8 mouse cellular contexts compared by ENCODE assay signal in the genomic region with DNA sequence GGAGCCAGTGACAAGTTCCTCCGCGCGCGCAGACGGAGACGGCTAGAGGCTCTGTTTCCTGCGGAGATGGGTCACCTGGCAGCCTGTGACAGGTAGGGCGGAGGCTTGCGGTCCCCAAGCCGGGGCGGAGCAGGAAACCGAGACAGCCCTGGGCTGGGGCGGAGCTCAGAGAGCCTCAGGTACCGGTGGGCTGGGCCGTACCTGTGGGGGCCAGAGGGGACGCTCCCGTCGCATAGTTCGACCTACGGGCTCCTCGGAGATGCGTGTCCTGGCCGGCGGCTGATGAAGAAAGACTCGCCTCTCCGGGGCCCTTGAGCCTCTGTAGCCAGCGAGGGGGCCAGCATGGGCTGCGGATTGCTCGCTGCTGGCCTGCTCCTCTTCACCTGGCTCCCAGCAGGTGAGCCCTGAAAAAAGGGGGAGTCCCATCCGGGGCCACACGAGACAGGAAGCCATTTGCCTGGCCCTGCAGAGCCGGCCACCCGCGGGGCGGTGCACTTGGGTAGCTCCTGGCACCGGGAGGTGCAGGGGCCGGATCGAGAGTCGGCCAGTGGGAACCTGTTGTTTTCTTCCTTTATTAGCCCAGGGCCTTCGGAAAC. TPM values are rescaled to one million over a fixed set of nuclear protein-coding genes. Genes with fewer than 3 reads are reported as not detected.
A peak's percentile ranks its signal among the peaks of the same experiment; 100 is the strongest.
DNase-seq lines count a peak whose midpoint lies in the region; ATAC-seq and TF ChIP-seq lines count a peak whose summit lies in the region.

Gene Ildr1 (plus strand): TSS at position 161 of the 596 bp plus-strand sequence.

- H3K4me1 ChIP-seq in embryonic facial prominence, embryonic 15.5 days, result peaks cover 8% of the 10 kb centered on the region
- peaks cover 7% of the 10 kb centered on the region; the same call in 1 of the 2 replicates for H3K4me1 ChIP-seq in spleen, adult 2 months (ENCODE audit: control insufficient read depth, insufficient read depth, insufficient read length)

- ATAC-seq in embryonic facial prominence, embryonic 15.5 days (ENCODE audit: insufficient number of reproducible peaks, low FRiP score, low TSS enrichment, low read depth), result peak; percentile 74; the same call in 1 of the 2 replicates

- H3K27me3 ChIP-seq in embryonic facial prominence, embryonic 15.5 days, result peaks cover 8% of the 10 kb centered on the region
- H3K27me3 ChIP-seq in spleen, adult 2 months (ENCODE audit: control insufficient read depth, insufficient read depth, low read length), result no peaks in the 10 kb centered on the region

- no peaks in the 10 kb centered on the region for H3K9me3 ChIP-seq in embryonic facial prominence, embryonic 15.5 days (replicated peaks)

- H3K27ac ChIP-seq in layer of hippocampus, adult 2 months, result no peak within 1 kb of the TSS
- no peak within 1 kb of the TSS; the same call in 1 of the 2 replicates for H3K27ac ChIP-seq in embryonic facial prominence, embryonic 15.5 days (replicated peaks)
- no peak within 1 kb of the TSS for H3K27ac ChIP-seq in spleen, adult 2 months (ENCODE audit: insufficient read depth, low read length)

- under 1% methylated on average over 40 of the region's 40 CpGs for WGBS in embryonic facial prominence, embryonic 15.5 days
- 5% methylated on average over 40 of the region's 40 CpGs for WGBS in spleen, adult 2 months

- no peak for TF ChIP-seq POLR2A in spleen, adult 2 months (IDR thresholded peaks at IDR 0.05; ENCODE audit: low read depth, low read length)

- no peaks in the 10 kb centered on the region for H3K36me3 ChIP-seq in embryonic facial prominence, embryonic 15.5 days
- no peaks in the 10 kb centered on the region for H3K36me3 ChIP-seq in spleen, adult 2 months (ENCODE audit: control insufficient read depth, insufficient read depth, low read length)

- no peak for DNase-seq in layer of hippocampus, adult 2 months (ENCODE audit: low spot score in 2 of 2)
- no peak for DNase-seq in layer of hippocampus, postnatal 14 days (ENCODE audit: low spot score in 2 of 2)
- peak; percentile 49 for DNase-seq in kidney, adult 9 months
- peak; percentile 60 for DNase-seq in lung, postnatal 14 days
- peak; percentile 64 to 69 for DNase-seq in spleen, adult 2 months (ENCODE audit: low read depth in 1 of 2, low spot score in 2 of 2)
- no peak for DNase-seq in gastrocnemius, postnatal 36 days
- DNase-seq in adipocyte (ENCODE audit: low spot score), result no peak

- TF ChIP-seq CTCF in layer of hippocampus, adult 2 months (conservative IDR thresholded peaks at IDR 0.05), result no peak
- no peak for TF ChIP-seq CTCF in spleen, adult 2 months (IDR thresholded peaks at IDR 0.05; ENCODE audit: extremely low read depth, insufficient read depth, insufficient read length, insufficient replicate concordance)

- H3K4me2 ChIP-seq in embryonic facial prominence, embryonic 15.5 days (replicated peaks), result peak within 1 kb of the TSS; percentile 65

- H3K9ac ChIP-seq in embryonic facial prominence, embryonic 15.5 days, result no peak within 1 kb of the TSS

- intact Hi-C loops in gastrocnemius, postnatal 36 days (cut with DNase I), result no loop called here

- peak within 1 kb of the TSS; percentile 34 for H3K4me3 ChIP-seq in layer of hippocampus, adult 2 months
- peak within 1 kb of the TSS; percentile 46 for H3K4me3 ChIP-seq in embryonic facial prominence, embryonic 15.5 days (replicated peaks)
- peak within 1 kb of the TSS; percentile 54; the same call in 1 of the 2 replicates for H3K4me3 ChIP-seq in spleen, adult 2 months (ENCODE audit: extremely low read depth, insufficient read depth, insufficient read length)

RNA-seq across cellular contexts. Expression of gene Ildr1, which starts in this region (rescaled TPM):
- total RNA-seq in layer of hippocampus, adult 2 months (2021), result under 1 TPM; 0.18 to 0.25 TPM
- under 1 TPM; 0.18 to 0.45 TPM for total RNA-seq in layer of hippocampus, postnatal 14 days (2021)
- 5.1 and 7.0 TPM in 2 replicates for polyA plus RNA-seq in embryonic facial prominence, embryonic 15.5 days (2015; fragmentation: Nextera tagmentation; extraction: Ambion mirVana)
- polyA plus RNA-seq in spleen, adult 2 months (2012; rRNA removed), result 2.0 and 2.3 TPM in 2 replicates
- total RNA-seq in gastrocnemius, postnatal 36 days (2021), result not detected

Comparison
In these comparisons a context has a peak if more than half of its experiments do, and no peak if none do; other contexts are left out.
1. DNase-seq: peak in kidney, adult 9 months (single experiment), lung, postnatal 14 days (single experiment) and spleen, adult 2 months (2 of 2); none in layer of hippocampus, adult 2 months (0 of 2), layer of hippocampus, postnatal 14 days (0 of 2), gastrocnemius, postnatal 36 days (0 of 2) and adipocyte (single experiment).
2. Peak in every context shown above with its lines, with median percentiles within 50 percentile points of each other: H3K4me3 ChIP-seq.